Mouse (Mus musculus): ENCODE measurements around the gene Tap1.
"Not testable (repeated sequence)": the region's sequence is repeated elsewhere in the genome, so short reads cannot be mapped to it uniquely, and the experiment has no call there.

The Tap1 gene

DNA sequence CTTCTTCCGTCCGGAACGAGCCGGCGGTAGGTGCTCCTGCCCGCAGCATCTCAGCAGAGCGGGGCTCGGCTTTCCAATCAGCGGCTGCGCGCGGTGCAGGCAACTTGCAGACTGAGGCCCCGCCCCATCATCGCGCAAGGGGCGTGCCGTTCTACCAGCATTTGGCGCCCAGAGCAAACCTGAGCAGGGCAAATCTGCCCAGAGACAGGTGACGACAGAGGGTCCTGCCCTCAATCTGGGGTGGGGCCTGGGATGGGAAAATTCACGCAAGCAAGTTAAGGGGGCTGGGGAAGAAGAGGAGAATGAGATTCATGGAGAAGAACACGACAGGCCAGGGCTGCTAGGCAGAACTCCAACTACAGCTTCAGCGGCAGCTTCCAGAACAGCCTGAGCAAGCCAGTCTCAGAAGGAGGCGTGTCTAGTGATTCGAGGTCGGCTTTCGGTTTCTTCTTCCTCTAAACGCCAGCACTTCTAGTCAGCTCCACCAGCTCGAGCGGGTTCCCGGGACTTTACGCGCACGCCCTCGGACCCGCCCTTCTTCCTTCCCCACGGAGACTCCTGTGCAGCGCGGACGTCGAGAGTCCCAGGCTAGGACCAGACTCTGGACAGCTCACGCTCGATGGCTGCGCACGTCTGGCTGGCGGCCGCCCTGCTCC is at the start of gene Tap1, which contains the start of gene Psmb9:
Tap1 (plus strand) TSS at position 293 of the 656 bp plus-strand sequence.
Psmb9 (minus strand) TSS at position 504 of the 656 bp plus-strand sequence.
- DNase-seq (ENCODE audit: low spot score), result peak; percentile 99

DNA sequence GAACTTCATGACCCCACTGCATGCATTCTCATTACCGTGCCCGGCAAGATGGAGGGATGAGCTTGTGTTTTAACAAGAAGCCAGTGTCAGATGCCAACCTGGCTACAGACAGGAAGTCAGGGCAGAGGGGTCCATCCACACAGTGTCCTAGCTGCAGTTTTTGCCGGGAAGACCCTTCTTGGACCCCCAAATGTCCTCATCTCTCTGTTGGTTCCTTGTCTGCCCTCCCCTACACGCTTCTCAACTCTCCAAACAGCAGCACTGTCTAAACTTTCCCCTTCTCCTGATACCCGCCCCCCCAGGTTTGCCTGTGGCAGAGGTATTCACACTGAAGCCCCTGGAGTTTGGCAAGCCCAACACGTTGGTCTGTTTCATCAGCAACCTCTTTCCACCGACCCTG is 49.8 kb upstream of the Tap1 start:
- no peak for DNase-seq (ENCODE audit: low spot score)

DNA sequence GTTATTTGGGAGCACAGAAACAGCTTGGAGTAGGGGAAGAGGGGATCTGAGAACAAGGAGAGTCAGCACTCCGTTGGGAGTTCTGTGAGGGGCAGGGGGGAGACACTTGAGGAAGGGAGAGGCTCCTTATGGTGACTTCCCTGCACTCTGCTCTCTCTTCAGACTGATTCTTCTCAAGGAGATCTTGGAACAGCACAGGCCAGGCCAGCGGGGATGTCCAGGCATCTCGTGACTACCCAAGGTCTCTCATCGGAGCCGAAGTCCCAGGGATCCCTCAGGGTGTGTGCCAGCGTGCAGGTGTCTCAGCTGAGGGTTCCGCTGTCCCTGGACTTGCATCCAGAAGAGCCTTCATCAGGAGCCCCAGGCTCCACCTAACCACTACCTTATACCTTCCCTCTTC is 48.7 kb upstream of the Tap1 start:
- DNase-seq (ENCODE audit: low spot score), result no peak

DNA sequence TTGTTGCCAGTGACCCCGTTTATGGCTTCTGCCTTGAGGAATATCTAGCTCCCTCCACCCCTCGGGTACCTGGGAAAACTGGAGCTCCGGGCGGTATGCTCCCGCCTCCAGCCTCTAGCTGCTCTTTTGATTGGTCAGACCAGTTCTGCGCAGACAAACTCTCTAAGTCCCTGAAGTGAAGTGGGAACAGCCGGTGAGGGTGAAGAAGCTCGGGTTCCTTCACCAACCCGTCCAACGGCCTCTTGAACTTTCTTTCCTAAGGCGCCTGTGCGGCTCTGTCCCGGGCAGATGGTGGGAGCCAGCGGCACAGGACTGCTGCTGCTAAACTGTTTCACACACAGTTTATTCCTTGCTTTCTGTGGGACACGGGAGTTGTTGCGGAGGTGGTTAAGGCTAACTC is 47.9 kb upstream of the Tap1 start:
- DNase-seq (ENCODE audit: low spot score), result peak; percentile 41

DNA sequence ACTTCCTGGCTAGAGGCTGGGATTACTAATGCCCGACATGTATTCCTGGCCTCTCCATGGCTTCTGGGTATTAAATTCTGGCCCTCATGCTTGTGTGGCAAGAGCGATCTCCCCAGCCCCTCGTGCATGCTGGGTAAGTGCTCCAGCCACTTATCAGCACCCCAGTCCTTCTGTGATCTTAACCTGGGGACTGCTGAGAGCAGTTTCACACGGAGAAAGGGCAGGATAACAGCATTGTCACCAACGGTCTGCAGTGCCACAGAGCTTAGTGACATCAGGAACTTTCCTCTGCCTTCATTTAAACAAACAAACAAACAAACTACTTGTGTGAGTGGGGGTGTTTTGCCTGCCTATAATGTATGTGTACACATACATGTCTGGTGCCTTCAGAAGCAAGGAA is 47.1 kb upstream of the Tap1 start:
- no peak for DNase-seq (ENCODE audit: low spot score)

DNA sequence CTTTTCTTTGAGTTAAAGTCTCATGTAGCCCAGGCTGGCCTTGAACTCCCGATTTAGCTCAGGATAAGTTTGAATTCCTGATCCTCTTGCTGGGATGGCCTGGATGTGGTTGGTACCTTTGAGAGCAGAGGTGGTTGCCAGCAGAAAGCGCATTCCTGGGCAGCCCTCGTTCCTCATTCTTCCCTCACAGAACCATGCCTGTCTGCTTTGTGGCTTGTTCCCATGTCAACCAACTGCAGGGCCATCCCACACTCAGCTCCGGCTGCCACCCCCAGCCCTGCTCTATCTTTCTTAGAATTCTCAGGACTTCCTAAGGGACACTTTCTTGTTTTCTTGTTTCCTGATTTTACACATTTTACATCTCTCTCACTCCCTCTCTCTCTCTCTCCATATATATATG is 45.9 kb upstream of the Tap1 start:
- no peak for DNase-seq (ENCODE audit: low spot score)

DNA sequence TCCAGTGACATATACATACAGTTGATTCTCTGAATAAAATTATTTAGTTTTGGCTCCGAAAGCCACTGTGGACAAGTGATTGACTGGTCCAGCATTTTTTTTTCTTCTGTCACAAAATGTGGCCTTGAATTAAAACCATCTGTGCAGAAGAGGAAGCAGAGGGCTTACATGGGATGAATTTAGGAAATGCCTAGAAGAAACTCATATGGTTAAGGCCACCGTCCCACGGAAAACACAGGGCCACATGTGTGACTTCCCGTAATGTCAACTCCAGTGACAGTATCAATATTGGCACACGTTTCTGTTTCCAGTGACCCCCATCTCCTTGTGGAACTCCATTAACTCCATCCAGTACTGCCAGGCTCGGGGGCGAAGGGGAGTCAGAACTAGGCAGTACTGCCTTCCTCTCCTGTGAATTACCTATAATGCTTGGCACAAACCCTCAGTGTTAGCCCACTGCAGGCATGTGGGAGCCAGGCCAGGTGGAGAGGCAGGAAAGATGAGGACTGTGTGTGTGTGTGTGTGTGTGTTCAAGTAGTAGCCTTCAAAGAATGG is 44.8 kb upstream of the Tap1 start:
- DNase-seq (ENCODE audit: low spot score), result no peak

DNA sequence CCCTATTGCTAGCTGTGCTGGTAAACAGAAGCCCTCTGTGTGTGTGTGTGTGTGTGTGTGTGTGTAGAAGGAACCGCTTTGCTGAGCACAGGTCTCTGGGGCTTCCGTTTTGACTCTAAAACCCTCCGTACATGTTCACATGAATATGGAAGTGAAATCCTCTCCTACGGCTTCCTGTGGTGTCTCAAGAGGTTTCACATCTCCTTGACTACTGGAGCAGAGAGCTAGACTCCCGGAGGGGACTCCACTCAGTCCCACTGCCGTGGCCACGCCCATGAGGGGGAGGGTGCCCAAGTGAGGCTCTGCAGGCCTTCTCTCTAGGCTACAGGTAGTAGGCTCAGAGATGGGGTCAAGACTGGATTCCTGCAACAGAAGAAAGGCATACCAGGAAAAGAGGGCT is 44.3 kb upstream of the Tap1 start, which contains the start of gene H2-DMb2:
H2-DMb2 (plus strand) TSS at position 275 of the 400 bp plus-strand sequence.
- no peak for DNase-seq (ENCODE audit: low spot score)

DNA sequence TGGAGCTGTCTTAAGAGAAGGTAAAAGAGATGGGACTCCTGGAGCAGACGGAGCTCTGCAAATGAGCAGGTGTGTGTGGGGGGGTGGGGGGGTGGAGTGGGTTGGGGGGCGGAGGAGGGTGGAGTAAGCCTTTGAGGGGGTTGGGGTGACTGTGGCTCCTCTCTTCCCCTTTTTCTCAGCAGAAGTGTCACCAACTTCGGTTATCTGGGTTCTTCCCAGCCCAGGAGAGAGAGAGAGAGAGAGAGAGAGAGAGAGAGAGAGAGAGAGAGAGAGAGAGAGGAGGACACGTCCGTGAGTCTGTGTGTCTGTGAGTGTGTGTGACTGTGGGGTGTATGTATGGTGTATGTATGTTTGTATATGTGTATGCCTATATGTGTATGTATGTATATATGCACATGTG is 43.9 kb upstream of the Tap1 start:
- no peak for DNase-seq (ENCODE audit: low spot score)

DNA sequence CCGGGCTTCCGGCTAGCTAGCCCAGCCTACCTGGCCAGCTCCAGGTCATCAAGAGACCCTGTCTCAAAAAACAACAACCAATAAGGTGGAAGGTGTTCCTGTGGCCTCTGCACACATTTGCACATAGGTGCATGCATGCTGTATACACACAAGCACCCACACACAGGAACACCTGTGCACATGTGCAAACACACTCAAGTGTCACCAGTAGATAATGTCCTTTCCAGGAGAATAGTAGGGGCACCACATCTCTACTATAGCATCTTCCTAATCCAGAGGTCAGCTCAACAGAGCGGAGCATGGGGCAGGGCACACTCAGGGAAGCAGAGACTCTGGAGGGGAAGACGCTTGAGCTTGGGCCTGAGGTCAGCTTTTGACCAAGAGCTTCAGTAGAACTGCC is 43.1 kb upstream of the Tap1 start:
- DNase-seq (ENCODE audit: low spot score), result not testable (repeated sequence)

DNA sequence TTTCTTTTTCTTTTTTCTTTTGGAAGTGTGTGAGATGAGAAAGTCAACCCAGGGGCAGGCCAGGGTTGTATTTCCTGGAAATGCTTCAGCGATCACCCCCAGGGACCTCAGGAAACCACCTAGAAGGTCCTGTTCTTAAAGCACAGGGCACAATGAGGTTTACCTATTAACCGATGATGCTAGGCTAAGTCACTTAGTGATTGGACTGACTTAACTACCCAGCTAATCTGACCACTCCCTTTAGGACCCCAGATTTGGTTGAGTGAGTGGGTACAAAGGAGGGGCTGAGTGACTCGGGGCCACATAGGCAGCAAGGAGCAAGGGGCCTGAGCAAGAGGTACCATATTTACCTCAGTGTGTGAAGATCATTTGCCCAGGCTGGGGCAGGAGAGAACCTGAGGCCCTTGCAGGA is 42.4 kb upstream of the Tap1 start:
- no peak for DNase-seq (ENCODE audit: low spot score)

DNA sequence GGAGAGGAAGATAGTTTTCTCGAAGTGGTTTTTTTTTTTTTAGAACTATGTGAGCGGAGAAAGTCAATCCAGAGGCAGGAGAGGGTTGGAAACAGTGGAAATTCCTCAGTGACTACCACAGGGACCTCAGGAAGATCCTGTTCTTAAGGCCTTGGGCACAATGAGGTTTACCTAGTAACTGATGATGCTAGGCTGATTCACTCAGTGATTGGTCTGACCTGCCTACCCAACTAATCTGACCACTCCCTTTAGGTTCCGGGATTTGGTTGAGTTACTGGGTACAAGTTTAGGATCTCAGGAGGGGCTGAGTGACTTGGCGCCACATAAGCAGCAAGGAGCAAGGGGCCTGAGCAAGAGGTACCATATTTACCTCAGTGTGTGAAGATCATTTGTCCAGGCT is 34.4 kb upstream of the Tap1 start, which contains the start of gene H2-DMb1:
H2-DMb1 (plus strand) TSS at position 150 of the 400 bp plus-strand sequence.
- DNase-seq (ENCODE audit: low spot score), result peak; percentile 52

DNA sequence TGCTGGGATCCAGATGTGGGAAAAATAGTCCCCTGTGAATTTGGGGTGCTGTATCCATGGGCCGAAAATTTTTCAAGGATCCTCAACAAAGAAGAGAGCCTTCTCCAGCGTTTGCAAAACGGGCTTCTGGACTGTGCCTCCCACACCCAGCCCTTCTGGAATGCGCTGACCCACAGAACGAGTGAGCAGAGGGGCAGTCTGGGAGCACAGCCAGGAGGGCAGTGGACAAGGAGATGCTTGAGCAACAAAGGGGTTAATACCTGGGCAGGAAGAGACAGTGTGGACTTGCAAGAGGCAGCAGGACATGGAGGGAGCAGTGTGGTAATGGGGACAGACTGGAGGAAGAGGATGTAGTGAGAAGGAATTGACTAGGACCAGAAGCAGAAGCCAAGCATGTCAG is 31.8 kb upstream of the Tap1 start:
- DNase-seq (ENCODE audit: low spot score), result no peak

DNA sequence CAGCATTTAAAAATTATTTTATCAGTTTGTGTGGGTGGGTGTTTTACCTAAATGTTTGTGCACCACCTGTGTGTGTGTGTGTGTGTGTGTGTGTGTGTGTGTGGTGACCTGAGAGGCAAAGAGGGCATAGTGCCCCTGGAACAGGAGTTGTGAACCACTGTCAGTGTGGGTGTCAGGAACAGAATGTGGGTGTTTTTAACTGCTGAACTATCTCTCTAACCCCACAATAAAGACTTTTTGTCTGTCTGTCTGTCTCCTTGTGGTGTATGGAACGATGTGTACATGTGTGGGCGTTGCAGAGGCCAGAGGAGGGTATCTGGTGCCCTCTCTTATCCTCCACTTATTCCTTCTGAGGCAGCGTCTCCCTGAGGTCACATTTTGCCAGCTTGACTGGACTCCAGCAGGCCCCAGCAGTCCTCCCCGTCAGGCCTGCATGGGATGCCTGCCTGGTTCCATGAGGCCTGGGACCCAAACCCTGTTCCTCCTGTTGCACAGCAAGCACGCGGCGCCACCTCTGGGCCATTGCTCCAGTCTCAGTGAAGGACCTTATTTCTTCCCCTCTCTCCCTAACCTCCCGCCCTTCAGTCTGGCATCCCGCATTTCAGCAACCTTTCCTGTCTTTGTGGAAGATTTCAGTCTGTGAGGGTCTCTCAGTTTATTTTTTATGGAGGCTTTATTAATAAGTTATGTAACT is 23.0 kb upstream of the Tap1 start:
- DNase-seq (ENCODE audit: low spot score), result peak; percentile 10

DNA sequence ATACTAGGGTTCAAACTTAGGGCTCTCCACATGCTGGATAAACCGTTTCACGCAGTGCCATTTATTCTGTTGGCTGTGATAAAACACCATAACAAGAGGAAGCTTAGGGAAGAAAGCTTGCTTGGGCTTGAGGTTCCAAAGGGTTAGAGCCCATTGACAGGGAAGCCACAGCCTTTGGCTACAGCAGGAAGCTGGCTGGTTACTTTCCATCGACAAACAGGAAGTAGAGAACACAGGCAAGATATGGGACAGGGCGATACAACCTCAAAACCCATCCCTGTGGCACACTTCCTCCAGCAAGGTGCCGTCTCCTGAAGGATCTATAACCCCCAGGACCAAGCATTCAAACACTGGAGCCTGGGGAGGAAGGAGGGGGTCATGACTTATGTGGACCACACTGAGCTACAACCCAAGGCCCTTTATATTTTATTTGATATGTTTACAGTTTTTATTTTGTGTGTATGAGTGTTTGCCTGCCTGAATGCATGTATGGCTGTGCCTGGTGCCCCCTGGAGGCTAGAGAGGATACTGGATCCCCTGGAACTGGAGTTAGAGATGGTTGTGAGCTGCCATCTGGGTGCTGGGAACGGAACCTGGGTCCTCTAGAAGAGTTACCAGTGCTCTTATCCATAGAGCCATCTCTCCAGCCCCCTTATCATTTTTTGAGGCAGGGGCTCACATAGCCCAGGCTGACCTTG is 22.2 kb upstream of the Tap1 start:
- DNase-seq (ENCODE audit: low spot score), result no peak

DNA sequence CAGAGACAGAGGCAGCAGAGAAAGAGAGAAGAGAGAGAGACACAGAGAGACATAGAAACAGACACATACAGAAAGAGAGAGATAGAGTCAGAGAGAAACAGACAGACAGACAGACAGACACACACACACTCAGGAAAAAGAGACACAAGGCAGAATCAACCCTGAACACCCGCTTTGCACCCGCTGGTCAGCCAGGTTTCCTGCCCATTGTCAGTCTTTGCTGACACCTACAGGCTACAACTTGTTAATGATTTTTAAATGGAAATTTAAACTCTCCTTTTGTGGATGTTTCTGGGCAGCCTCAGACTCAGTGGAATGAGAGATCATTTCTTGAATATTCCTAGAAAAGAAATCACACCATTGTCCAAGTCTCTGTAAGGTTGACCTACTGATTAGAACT is 18.1 kb upstream of the Tap1 start:
- DNase-seq (ENCODE audit: low spot score), result peak; percentile 29

DNA sequence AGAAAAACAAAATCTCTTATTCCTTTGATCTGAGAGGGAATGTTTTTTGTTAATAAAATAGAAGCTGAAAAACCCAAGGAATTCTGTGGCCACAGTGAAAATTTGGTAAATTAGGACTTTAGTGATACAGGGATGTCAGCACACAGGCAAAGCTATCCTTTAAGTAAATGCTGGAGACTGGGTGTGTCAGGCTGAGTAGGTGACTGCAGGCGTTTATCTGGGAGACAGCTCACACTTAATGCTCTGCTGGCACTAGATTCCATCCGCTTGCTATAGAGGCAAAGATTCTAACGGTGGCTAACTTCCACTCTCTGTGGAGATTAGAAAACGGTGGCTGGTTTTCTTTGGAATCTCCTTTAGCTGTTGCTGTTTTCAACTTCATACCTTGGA is 16.9 kb upstream of the Tap1 start:
- DNase-seq (ENCODE audit: low spot score), result no peak

DNA sequence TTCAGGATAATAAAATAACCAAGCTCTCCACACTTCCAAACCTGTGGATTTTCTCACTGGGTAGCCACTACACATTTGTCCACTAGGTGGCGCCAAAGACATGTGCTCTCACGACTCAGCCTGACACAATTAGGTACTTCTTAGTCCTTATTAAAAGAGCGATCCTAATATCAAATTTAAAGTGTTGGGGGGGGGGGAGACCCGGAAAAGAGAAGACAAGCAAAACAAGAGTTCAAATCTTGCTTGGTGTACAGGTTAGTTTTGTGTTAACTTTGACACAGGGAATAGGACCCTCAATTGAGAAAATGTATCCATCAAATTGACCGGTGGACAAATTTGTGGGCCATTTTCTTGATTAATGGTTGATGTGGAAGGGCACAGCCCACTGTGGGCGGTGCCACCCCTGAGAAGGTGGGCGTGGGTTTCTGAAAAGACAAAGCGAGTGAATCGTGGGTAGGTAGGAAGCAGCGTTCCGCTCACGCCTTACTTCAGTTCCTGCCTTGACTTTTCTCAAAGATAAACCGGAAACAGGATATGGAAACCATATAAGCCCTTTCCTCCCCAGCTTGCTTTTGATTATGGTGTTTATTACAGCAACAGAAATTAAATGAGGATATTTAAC is 16.4 kb upstream of the Tap1 start:
- DNase-seq (ENCODE audit: low spot score), result peak; percentile 84

DNA sequence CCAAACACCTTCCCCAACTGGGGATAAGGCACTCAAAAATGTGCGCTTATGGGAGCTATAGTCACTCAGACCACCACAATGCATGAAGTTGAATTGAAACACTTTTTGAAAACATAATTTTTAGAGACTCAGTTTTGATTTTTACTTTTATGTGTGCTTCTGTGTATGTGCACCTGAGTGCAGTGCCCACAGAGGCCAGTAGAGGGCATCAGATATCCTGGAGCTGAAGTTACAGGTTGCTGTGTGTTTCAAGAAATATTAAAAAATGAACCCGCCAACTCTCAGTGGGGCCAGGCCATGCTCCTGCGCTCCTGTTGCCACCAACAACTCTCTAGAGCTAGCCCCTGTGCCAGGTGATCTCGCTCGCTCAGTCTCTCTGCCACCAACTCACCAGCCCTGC is 14.8 kb upstream of the Tap1 start:
- no peak for DNase-seq (ENCODE audit: low spot score)

DNA sequence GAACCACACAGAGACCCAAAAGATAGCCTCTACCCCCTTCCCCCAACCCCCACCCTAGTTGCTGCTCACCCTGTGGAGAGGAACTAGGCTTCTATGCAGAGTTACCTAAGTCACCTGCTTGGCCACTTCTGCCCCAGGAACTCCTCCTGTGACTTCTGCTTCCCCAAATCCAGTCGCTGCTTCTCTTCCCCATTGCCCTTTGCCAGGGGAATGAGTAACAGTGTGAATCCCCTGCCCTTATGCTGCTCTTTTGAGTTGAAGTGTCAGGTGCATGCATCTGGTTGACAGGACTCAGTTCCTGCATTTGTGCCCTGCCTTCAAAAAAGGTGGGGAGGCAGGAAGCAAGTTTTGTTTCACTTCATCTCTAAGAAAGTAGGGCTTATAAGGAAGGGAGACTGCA is 13.3 kb upstream of the Tap1 start:
- DNase-seq (ENCODE audit: low spot score), result no peak

DNA sequence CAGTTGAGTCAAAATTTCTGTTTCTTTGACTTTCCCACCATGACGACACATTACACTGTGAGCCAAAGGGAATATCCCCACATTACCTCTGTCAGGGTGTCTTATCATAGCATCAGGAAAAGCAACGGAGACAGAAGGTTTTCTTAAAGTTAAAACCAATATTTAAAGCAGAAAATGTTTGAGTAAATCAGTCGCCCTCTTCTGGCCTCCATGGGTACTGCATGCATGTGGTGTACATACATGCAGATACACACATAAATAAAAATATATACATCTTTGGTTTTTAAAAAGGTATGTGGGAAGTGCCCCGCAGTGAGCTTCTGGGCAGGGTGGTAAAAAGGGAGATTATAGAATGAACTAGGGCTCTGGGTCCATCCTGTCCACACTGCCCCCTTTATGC is 10.2 kb upstream of the Tap1 start:
- DNase-seq (ENCODE audit: low spot score), result no peak

DNA sequence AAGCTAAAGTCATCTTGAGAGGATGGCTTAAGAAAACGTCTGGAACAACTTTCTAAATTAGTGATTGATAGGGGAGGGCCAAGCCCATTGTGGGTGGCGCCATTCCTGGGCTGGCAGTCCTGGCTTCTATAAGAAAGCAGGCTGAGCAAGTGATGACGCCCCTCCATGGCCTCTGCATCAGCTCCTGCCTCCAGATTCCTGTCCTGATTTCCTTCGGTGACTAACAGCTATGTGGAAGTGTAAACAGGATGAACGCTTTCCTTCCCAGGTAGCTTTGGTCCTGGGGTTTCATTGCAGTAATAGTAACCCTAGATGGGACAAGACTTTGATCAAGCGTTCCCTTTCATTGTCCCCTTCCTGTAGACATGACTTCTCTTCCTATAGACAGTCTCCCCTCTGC is 8.3 kb upstream of the Tap1 start:
- no peak for DNase-seq (ENCODE audit: low spot score)
